In genomic region chr6:104758125-104758524, GRCm38 (mm10) we compare ENCODE assay signal across 22 mouse cellular contexts.
A peak's percentile ranks its signal among the peaks of the same experiment; 100 is the strongest.
DNase-seq lines count a peak whose midpoint lies in the region; ATAC-seq and TF ChIP-seq lines count a peak whose summit lies in the region.
"Had no signal": no experiment of that assay in that cellular context is flagged by ENCODE, and none has a peak within 500 bp of the region (broad histone marks: within the 10 kb centered on the region; RNA-seq: fewer than 3 reads in every experiment).

No protein-coding gene starts in this region.

- H3K4me3 ChIP-seq in kidney, postnatal 0 days (replicated peaks; ENCODE audit: low read depth, low read length), result no peak overlapping the region
- H3K4me3 ChIP-seq in intestine, embryonic 16.5 days (ENCODE audit: low read length), result no peak overlapping the region
- H3K4me3 ChIP-seq: embryonic facial prominence, embryonic 13.5 days; embryonic facial prominence, embryonic 15.5 days; erythroblast, embryonic 14.5 days; forebrain, embryonic 10.5 days; forebrain, embryonic 12.5 days; forebrain, embryonic 15.5 days had no signal

- ATAC-seq in kidney, postnatal 0 days (replicated peaks; ENCODE audit: low FRiP score, low read depth), result no peak
- peak; percentile 79 for ATAC-seq in intestine, embryonic 16.5 days
- ATAC-seq: forebrain, embryonic 15.5 days; forebrain, postnatal 0 days had no signal

- no peak overlapping the region for H3K4me2 ChIP-seq in kidney, postnatal 0 days (ENCODE audit: low read length)
- H3K4me2 ChIP-seq in intestine, embryonic 16.5 days (ENCODE audit: low read depth, low read length), result no peak overlapping the region
- H3K4me2 ChIP-seq: embryonic facial prominence, embryonic 13.5 days; embryonic facial prominence, embryonic 15.5 days; forebrain, embryonic 12.5 days; forebrain, embryonic 15.5 days had no signal

- H3K9ac ChIP-seq in kidney, postnatal 0 days (ENCODE audit: low read depth, low read length), result no peak overlapping the region
- H3K9ac ChIP-seq in intestine, embryonic 16.5 days (ENCODE audit: low read depth, low read length), result no peak overlapping the region
- H3K9ac ChIP-seq: embryonic facial prominence, embryonic 13.5 days; embryonic facial prominence, embryonic 15.5 days; forebrain, embryonic 12.5 days; forebrain, embryonic 15.5 days; forebrain, postnatal 0 days had no signal

- H3K27me3 ChIP-seq in kidney, postnatal 0 days (ENCODE audit: insufficient read depth, low read length), result no peaks in the 10 kb centered on the region
- no peaks in the 10 kb centered on the region for H3K27me3 ChIP-seq in intestine, embryonic 16.5 days (replicated peaks; ENCODE audit: control insufficient read depth, insufficient read depth, low read length)
- H3K27me3 ChIP-seq: embryonic facial prominence, embryonic 13.5 days; embryonic facial prominence, embryonic 15.5 days; forebrain, embryonic 12.5 days; forebrain, embryonic 15.5 days had no signal

- no peaks in the 10 kb centered on the region for H3K36me3 ChIP-seq in kidney, postnatal 0 days (ENCODE audit: insufficient read depth, low read length)
- H3K36me3 ChIP-seq in intestine, embryonic 16.5 days (ENCODE audit: control insufficient read depth, insufficient read depth, low read length), result no peaks in the 10 kb centered on the region
- H3K36me3 ChIP-seq: embryonic facial prominence, embryonic 13.5 days; embryonic facial prominence, embryonic 15.5 days; forebrain, embryonic 10.5 days; forebrain, embryonic 12.5 days; forebrain, embryonic 15.5 days had no signal

- H3K4me1 ChIP-seq in kidney, postnatal 0 days (replicated peaks; ENCODE audit: insufficient read depth, low read length), result no peaks in the 10 kb centered on the region
- H3K4me1 ChIP-seq in intestine, embryonic 16.5 days (ENCODE audit: control insufficient read depth, insufficient read depth, low read length), result no peaks in the 10 kb centered on the region
- H3K4me1 ChIP-seq: embryonic facial prominence, embryonic 13.5 days; embryonic facial prominence, embryonic 15.5 days; forebrain, embryonic 10.5 days; forebrain, embryonic 12.5 days had no signal

- H3K9me3 ChIP-seq in kidney, postnatal 0 days (replicated peaks; ENCODE audit: low read length), result no peaks in the 10 kb centered on the region
- H3K9me3 ChIP-seq in intestine, embryonic 16.5 days (ENCODE audit: control insufficient read depth, low read length), result no peaks in the 10 kb centered on the region
- H3K9me3 ChIP-seq: embryonic facial prominence, embryonic 13.5 days; embryonic facial prominence, embryonic 15.5 days; forebrain, embryonic 10.5 days; forebrain, embryonic 12.5 days; forebrain, embryonic 15.5 days had no signal

- peak; percentile 33 for DNase-seq in kidney, postnatal 0 days (ENCODE audit: low spot score)
- no peak for DNase-seq in kidney, postnatal 14 days
- DNase-seq in yolk sac, embryonic 10.5 days (ENCODE audit: low spot score), result no peak
- no peak for DNase-seq in ovary, postnatal 14 days (ENCODE audit: low spot score)
- DNase-seq: adrenal gland, adult 2 months; adrenal gland, postnatal 10 days; adrenal gland, postnatal 25 days; cerebellum, adult 11 months; cerebellum, adult 18-20 months; cerebellum, adult 8-10 months; cerebellum, adult 9-11 months; cerebellum, postnatal 14 days; cerebellum, postnatal 36 days; embryo, embryonic 11 days; forebrain, postnatal 0 days had no signal

- TF ChIP-seq CTCF in kidney, postnatal 0 days (IDR thresholded peaks at IDR 0.05; ENCODE audit: low read depth), result no peak

- no peak overlapping the region for H3K27ac ChIP-seq in kidney, postnatal 0 days
- H3K27ac ChIP-seq in intestine, embryonic 16.5 days (ENCODE audit: low read length), result no peak overlapping the region
- H3K27ac ChIP-seq: embryonic facial prominence, embryonic 13.5 days; embryonic facial prominence, embryonic 15.5 days; forebrain, embryonic 10.5 days; forebrain, embryonic 12.5 days; forebrain, embryonic 15.5 days had no signal
